Mouse (Mus musculus) v-Abl transformed pro-B cells (cell line): ENCODE data around the gene Actr5.

Experiments
- in situ Hi-C, 2 experiments: fragments of 400-800 bp; cut with MboI; formaldehyde crosslinking; loops; one replicate each; pipeline ENCODE4 v1.15.1; 2025; ENCODE audit not compliant: unreplicated experiment in 2 of 2

The Actr5 gene

DNA sequence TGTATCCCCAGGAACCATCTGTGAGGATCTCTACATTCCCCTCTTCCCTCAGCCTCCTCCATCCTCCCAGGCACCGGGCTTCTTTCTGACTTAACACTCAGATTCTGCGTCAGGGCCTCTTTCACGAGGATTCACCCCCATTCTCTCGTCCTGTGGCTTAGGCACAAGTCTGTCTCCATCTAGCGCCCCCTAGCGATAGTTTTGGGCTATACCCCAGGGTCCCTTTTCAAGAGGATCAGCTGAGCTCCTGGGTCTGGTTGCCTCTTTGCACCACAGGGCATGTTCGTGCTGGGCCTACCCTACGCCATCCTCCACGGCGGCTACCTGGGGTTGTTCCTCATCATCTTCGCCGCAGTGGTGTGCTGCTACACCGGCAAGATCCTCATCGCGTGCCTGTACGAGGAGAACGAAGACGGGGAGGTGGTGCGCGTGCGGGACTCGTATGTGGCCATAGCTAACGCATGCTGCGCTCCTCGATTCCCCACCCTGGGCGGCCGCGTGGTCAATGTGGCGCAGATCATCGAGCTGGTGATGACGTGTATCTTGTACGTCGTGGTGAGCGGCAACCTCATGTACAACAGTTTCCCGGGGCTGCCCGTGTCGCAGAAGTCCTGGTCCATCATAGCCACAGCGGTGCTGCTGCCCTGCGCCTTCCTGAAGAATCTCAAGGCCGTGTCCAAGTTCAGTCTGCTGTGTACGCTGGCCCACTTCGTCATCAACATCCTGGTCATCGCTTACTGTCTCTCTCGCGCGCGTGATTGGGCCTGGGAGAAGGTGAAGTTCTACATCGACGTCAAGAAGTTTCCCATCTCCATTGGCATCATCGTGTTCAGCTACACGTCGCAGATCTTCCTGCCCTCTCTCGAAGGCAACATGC lies 10.9 kb upstream of the Actr5 start:
- in situ Hi-C loops = no loop called here

- in situ Hi-C loops = no loop called here
These were observed 10.2 kb upstream of the Actr5 start for GRCm38 (mm10) chr2:158614418-158614955.

DNA sequence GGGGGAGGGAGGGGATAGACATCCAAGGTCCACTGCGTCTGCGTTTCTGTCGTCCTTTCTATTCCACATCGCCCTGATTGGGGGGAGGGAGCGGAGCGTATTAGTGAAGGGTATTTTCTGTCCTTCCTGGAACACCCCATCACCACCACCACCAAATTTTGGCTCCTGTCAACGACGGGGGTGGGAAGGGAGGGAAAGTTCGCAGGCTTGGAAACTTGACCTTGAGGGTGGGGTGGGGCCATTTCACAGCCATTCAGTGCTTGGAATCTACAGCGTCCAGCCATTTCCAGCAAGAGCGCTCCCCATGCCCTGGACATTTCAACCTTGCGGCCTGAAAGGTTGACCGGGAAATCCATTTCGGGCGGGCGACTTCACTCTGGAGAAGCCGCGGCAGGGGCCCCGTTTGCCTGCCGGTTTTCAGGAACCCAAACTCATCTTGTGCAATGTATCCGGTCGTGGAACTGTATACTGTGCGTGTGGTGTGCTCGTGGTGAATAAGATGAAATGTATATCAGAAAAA lies 9.5 kb upstream of the Actr5 start:
- in situ Hi-C loops = no loop called here

GRCm38 (mm10) chr2:158615702-158616101 lies 9.0 kb upstream of the Actr5 start:
- in situ Hi-C loops = no loop called here

GRCm38 (mm10) chr2:158616296-158616695 lies 8.4 kb upstream of the Actr5 start:
- in situ Hi-C loops = no loop called here

DNA sequence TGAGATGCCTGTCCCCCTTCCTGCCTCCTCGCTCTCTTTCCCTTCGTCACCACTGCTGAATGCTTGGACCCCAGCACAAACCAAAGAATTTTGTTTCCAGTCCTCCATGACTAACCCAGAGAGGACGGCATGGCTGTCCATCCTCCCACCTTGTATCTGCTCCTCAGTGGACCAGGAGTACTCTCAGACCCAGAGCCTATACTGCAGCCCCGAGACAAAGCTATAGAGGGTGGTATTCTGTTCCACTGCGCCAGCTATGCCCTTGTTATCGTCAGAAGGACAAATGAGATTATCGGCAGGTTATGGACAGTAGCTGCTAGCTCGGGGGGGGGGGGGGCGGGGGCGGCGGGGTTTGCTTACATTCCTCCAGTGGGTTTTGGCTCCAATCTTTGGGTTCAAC lies 7.9 kb upstream of the Actr5 start:
- in situ Hi-C loops = no loop called here

- in situ Hi-C loops = loop anchor here in 1 of 2 experiments (25.0 kb wide), 1 partner anchor 237 kb away; no protein-coding TSS in a partner anchor
These were observed 543 bp downstream of the Actr5 start for GRCm38 (mm10) chr2:158625231-158625630.

DNA sequence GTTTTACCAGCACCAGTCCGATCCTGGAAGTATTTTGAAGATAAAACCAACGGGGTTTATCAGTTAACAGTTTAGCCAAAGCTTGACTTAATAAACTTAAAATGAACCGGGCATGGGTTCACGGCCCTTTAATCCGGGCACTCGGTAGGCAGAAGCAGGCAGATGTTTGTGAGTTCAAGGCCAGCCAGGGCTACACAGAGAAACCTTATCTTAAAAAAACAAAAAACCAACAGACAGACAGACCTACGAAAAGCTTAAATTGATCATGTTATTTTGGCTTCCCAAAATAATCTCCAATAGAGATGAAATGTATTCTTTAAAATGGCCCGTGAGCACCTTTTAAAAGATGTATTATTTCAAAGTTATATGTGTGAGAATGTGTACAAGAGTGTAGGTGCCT lies 1.0 kb downstream of the Actr5 start:
- in situ Hi-C loops = loop anchor here in 1 of 2 experiments (25.0 kb wide), 1 partner anchor 237 kb away; no protein-coding TSS in a partner anchor

- in situ Hi-C loops = loop anchor here in 1 of 2 experiments (25.0 kb wide), 1 partner anchor 233 kb away; no protein-coding TSS in a partner anchor
These were observed 4.2 kb downstream of the Actr5 start for GRCm38 (mm10) chr2:158628858-158629257.

DNA sequence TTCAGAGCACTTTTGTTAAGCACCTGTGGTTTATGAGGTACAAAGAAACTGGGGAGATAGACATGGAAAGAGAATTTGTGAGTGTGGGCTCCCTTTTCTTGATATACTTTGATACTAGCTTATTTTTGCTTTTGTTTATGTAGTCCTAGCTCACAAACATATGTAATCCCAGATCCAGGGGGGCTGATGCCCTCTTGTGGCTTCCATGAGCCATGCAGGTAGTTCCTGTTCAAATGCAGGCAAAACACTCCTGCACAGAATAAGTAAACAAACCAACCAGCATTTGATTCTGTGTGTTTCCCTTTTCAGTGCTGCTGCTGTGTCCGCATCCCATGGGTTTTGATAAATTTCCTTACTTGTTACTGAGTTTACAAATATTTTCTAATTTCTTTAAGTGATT lies 4.7 kb downstream of the Actr5 start:
- in situ Hi-C loops = loop anchor here in 1 of 2 experiments (25.0 kb wide), 1 partner anchor 233 kb away; no protein-coding TSS in a partner anchor

DNA sequence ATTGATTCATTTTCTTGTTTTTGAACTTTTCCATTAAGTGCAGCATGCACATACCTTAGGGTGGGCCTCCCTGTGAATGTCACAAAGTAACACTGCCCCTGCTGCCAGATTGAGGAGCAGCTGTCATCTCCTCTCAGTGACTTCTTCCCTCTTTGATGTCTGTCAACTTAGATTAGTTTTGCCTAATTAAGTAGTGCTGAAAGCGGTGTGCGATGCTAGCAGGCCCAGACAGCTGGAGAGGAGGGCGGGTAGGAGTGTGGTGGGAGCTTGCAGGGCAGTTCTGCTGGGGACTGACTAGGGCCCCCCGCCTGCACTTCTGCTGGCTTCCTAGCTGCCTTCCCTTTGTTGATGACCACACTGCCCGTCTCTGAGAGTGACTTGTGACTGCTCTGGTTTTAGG lies 7.2 kb downstream of the Actr5 start:
- in situ Hi-C loops = loop anchor here in 1 of 2 experiments (25.0 kb wide), 1 partner anchor 230 kb away; no protein-coding TSS in a partner anchor

- in situ Hi-C loops = loop anchor here (5.0 to 25.0 kb wide), 2 partner anchors 90 to 220 kb away; no protein-coding TSS in a partner anchor
These were observed 17.2 kb downstream of the Actr5 start for GRCm38 (mm10) chr2:158641869-158642268.

DNA sequence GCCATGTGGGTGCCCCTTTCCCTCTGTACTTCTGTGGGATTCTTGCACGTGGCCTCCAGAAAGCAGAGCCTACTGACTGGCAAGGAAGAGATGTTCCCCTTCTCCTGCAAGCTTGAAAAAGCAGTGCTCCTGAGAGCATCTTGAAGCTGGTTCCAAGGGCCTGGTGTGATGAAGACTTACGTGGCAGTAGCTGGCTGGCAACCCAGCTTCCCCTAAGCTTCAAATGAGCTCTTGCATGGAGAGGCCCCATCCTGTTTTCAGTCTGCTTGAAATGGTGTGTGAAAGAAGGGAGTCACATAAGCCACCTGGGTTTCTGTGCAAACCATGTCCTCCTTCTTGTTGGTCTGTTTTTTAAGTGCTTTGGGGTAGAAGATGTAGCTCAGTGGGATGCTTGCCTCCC lies 17.9 kb downstream of the Actr5 start:
- in situ Hi-C loops = loop anchor here (5.0 to 25.0 kb wide), 2 partner anchors 90 to 220 kb away; no protein-coding TSS in a partner anchor

DNA sequence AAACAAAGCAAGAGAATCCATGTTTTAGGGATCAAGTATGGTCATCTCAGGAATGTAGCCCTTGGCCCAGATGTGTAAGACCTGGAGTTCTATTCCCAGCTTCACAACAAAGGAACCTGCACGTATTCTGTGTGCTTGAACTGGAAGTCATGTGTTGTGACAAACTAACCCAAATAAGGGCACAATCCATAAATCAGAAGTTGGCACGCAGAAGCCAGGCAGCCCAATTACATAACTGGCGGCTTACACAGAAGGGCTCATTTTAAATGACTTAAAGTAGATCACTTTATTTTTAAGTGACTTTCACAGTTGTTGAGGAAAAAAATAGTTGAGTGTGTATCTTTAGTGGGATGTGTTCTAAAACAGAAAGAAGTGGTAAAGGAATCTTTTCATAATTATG lies 19.1 kb downstream of the Actr5 start:
- in situ Hi-C loops = loop anchor here (5.0 to 25.0 kb wide), 2 partner anchors 91 to 219 kb away; no protein-coding TSS in a partner anchor

- in situ Hi-C loops = loop anchor here (5.0 to 25.0 kb wide), 2 partner anchors 206 to 1961 kb away; no protein-coding TSS in a partner anchor
These were observed 26.6 kb downstream of the Actr5 start for GRCm38 (mm10) chr2:158651159-158651908.

GRCm38 (mm10) chr2:158652985-158653384 lies 28.3 kb downstream of the Actr5 start:
- in situ Hi-C loops = loop anchor here (5.0 to 25.0 kb wide), 2 partner anchors 204 to 1959 kb away; no protein-coding TSS in a partner anchor

GRCm38 (mm10) chr2:158654717-158655116 lies 30.0 kb downstream of the Actr5 start:
- in situ Hi-C loops = loop anchor here (5.0 to 25.0 kb wide), 2 partner anchors 203 to 1958 kb away; no protein-coding TSS in a partner anchor

GRCm38 (mm10) chr2:158655806-158656205 lies 31.1 kb downstream of the Actr5 start:
- in situ Hi-C loops = loop anchor here (25.0 kb wide), 1 partner anchor 1956 kb away; no protein-coding TSS in a partner anchor

DNA sequence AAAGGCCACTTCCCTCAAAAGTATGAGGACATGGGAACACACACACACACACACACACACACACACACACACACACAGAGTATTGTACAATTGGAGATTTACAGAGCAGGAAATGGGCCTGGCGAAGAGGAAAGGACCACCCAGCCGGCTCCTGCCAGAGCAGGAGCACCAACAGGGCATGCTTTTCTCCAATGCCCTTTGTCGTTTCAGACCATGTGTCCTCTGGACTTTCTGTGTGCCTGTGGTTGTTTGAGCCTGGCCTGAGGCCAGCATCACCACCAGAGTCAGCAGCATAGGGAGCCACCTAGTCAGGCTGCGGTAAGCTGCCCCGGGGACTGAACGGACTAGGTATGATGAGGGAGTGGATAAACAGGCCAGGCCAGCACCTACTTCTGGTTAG lies 34.1 kb downstream of the Actr5 start:
- in situ Hi-C loops = loop anchor here (25.0 kb wide), 1 partner anchor 1953 kb away; no protein-coding TSS in a partner anchor

- in situ Hi-C loops = loop anchor here (25.0 kb wide), 1 partner anchor 1953 kb away; no protein-coding TSS in a partner anchor
These were observed 34.7 kb downstream of the Actr5 start for GRCm38 (mm10) chr2:158659346-158659745.
